Mouse (Mus musculus) hindbrain, embryonic 14.5 days (tissue): ENCODE measurements around the gene Pdzd2. TPM values are rescaled to one million over a fixed set of nuclear protein-coding genes. Genes with fewer than 3 reads are reported as not detected.
"Not testable (repeated sequence)": the region's sequence is repeated elsewhere in the genome, so short reads cannot be mapped to it uniquely, and the experiment has no call there.

Source experiments
- ATAC-seq: fragments of 200-750 bp; cut with Nextera tagmentation; 2 replicates; pipeline ENCODE4 v1.8.0; 2017; ENCODE audit warnings: moderate number of reproducible peaks, mild to moderate bottlenecking, moderate TSS enrichment, moderate library complexity; ENCODE audit not compliant: low FRiP score
- DNase-seq: peaks from one replicate; pipeline ENCODE4 v3.0.0-alpha.2; 2015; ENCODE audit warnings: low spot score
- H3K27ac ChIP-seq: fragments of 300-500 bp; sonication (generic); 2 replicates; pipeline ENCODE4 v1.5.1; 2014; ENCODE audit warnings: mild to moderate bottlenecking, moderate library complexity
- H3K27me3 ChIP-seq: fragments of 300-500 bp; sonication (generic); 2 replicates; pipeline ENCODE4 v1.6.1; 2014; ENCODE audit warnings: mild to moderate bottlenecking, low read length, mixed read lengths; ENCODE audit not compliant: control insufficient read depth, insufficient read depth
- H3K36me3 ChIP-seq: fragments of 300-500 bp; sonication (generic); replicated peaks from 2 replicates; pipeline ENCODE4 v1.6.1; 2014; ENCODE audit not compliant: control insufficient read depth, insufficient read depth
- H3K4me1 ChIP-seq: fragments of 300-500 bp; sonication (generic); replicated peaks from 2 replicates; pipeline ENCODE4 v1.6.1; 2014; ENCODE audit warnings: antibody characterized with exemption, low read length, mixed read lengths; ENCODE audit not compliant: control insufficient read depth, insufficient read depth
- H3K4me2 ChIP-seq: fragments of 300-500 bp; sonication (generic); replicated peaks from 2 replicates; pipeline ENCODE4 v1.6.1; 2014; ENCODE audit warnings: mild to moderate bottlenecking, moderate library complexity
- H3K4me3 ChIP-seq: fragments of 300-500 bp; sonication (generic); replicated peaks from 2 replicates; pipeline ENCODE4 v1.5.1; 2014; ENCODE audit warnings: mild to moderate bottlenecking, low read length
- H3K9ac ChIP-seq: fragments of 300-500 bp; sonication (generic); 2 replicates; pipeline ENCODE4 v1.6.1; 2014
- H3K9me3 ChIP-seq: fragments of 300-500 bp; sonication (generic); 2 replicates; pipeline ENCODE4 v1.6.1; 2016; ENCODE audit warnings: low read length; ENCODE audit not compliant: control insufficient read depth
- WGBS: fragments of 180-500 bp; shearing (Covaris S2); extraction: QIAGEN DNeasy Blood & Tissue Kit; methylation state at CpG from one replicate; pipeline ENCODE4 v1.1.7; 2014; 5-methylcytosine and 5-hydroxymethylcytosine counted together
- polyA plus RNA-seq: library from polyadenylated mRNA; unstranded; fragments of >200 nt; fragmentation: Nextera tagmentation; extraction: Ambion mirVana; gene quantifications from 2 replicates; pipeline ENCODE4 v1.2.1, GENCODE M21; 2014

The Pdzd2 gene
- polyA plus RNA-seq, 1 experiment from 2014 or later = 15.5 TPM

GRCm38 (mm10) chr15:12368357-12368756 lies 371.4 kb downstream of the Pdzd2 start:
- H3K9me3 ChIP-seq = no peaks in the 10 kb centered on the region
- H3K4me3 ChIP-seq = no peak overlapping the region
- H3K9ac ChIP-seq = no peak overlapping the region
- H3K27me3 ChIP-seq = no peaks in the 10 kb centered on the region
- no peak for DNase-seq
- H3K27ac ChIP-seq = 0 out of 2 replicates have a peak overlapping the region, but pooled peaks have one; percentile 14
- H3K4me2 ChIP-seq = no peak overlapping the region
- 51% methylated on average over 11 of the region's 11 CpGs for WGBS
- H3K4me1 ChIP-seq = peaks cover 25% of the 10 kb centered on the region
- ATAC-seq = no peak
- no peaks in the 10 kb centered on the region for H3K36me3 ChIP-seq

- Histone ChIP-seq H3K9ac (no peak overlapping the region), H3K9me3 (no peaks in the 10 kb centered on the region), H3K4me3 (no peak overlapping the region), H3K36me3 (no peaks in the 10 kb centered on the region), H3K27me3 (no peaks in the 10 kb centered on the region), H3K4me1 (peaks cover 25% of the 10 kb centered on the region), H3K4me2 (no peak overlapping the region), H3K27ac (peak overlapping the region; percentile 14; the same call in 1 of the 2 replicates)
- no peak for DNase-seq
- no peak for ATAC-seq
- WGBS = 51% methylated on average over 13 of the region's 13 CpGs
Observed at GRCm38 (mm10) chr15:12367306-12368080, 372.2 kb downstream of the Pdzd2 start.

- H3K9ac ChIP-seq, H3K27me3 ChIP-seq, H3K9me3 ChIP-seq, H3K4me2 ChIP-seq, H3K36me3 ChIP-seq, ATAC-seq, H3K4me3 ChIP-seq, DNase-seq: not testable (repeated sequence)
- Histone ChIP-seq H3K27ac (peak overlapping the region; percentile 85), H3K4me1 (peaks cover 25% of the 10 kb centered on the region)
- 87% methylated on average over 11 of the region's 11 CpGs for WGBS
Observed at GRCm38 (mm10) chr15:12366580-12367305, 373.0 kb downstream of the Pdzd2 start.

- Histone ChIP-seq H3K36me3 (0 out of 2 replicates have a peak, but pooled peaks cover 5% of the 10 kb centered on the region), H3K9me3 (no peaks in the 10 kb centered on the region), H3K27ac (peak overlapping the region; percentile 85), H3K27me3 (no peaks in the 10 kb centered on the region), H3K4me1 (peaks cover 25% of the 10 kb centered on the region), H3K4me3 (no peak overlapping the region), H3K4me2 (peak overlapping the region; percentile 27), H3K9ac (0 out of 2 replicates have a peak overlapping the region, but pooled peaks have one; percentile 21)
- ATAC-seq (peak; percentile 93), DNase-seq (peak; percentile 90)
- WGBS = 14% methylated on average over 3 of the region's 3 CpGs
Observed at GRCm38 (mm10) chr15:12366072-12366469, 373.7 kb downstream of the Pdzd2 start.

GRCm38 (mm10) chr15:12365416-12366071 lies 374.2 kb downstream of the Pdzd2 start:
- 0 out of 2 replicates have a peak overlapping the region, but pooled peaks have one; percentile 21 for H3K9ac ChIP-seq
- whole genome bisulfite sequencing = 61% methylated on average over 15 of the region's 15 CpGs
- H3K27ac ChIP-seq = peak overlapping the region; percentile 85
- peak overlapping the region; percentile 27 for H3K4me2 ChIP-seq
- H3K27me3 ChIP-seq = no peaks in the 10 kb centered on the region
- 0 out of 2 replicates have a peak, but pooled peaks cover 5% of the 10 kb centered on the region for H3K36me3 ChIP-seq
- ATAC-seq (peak; percentile 4; the same call in 1 of the 2 replicates), DNase-seq (no peak)
- H3K9me3 ChIP-seq = no peaks in the 10 kb centered on the region
- peaks cover 25% of the 10 kb centered on the region for H3K4me1 ChIP-seq
- no peak overlapping the region for H3K4me3 ChIP-seq

GRCm38 (mm10) chr15:12364096-12364495 lies 375.6 kb downstream of the Pdzd2 start:
- WGBS = 88% methylated on average over 4 of the region's 4 CpGs
- 0 out of 2 replicates have a peak, but pooled peaks cover 5% of the 10 kb centered on the region for H3K36me3 ChIP-seq
- no peak overlapping the region for H3K27ac ChIP-seq
- peaks cover 25% of the 10 kb centered on the region for H3K4me1 ChIP-seq
- H3K27me3 ChIP-seq = no peaks in the 10 kb centered on the region
- no peak overlapping the region for H3K4me2 ChIP-seq
- H3K4me3 ChIP-seq = no peak overlapping the region
- H3K9ac ChIP-seq = no peak overlapping the region
- DNase-seq (no peak), ATAC-seq (no peak)
- no peaks in the 10 kb centered on the region for H3K9me3 ChIP-seq

- H3K4me3 ChIP-seq = no peak overlapping the region
- H3K36me3 ChIP-seq = 0 out of 2 replicates have a peak, but pooled peaks cover 5% of the 10 kb centered on the region
- ATAC-seq = no peak
- 87% methylated on average over 6 of the region's 6 CpGs for WGBS
- no peak for DNase-seq
- H3K27ac ChIP-seq = no peak overlapping the region
- H3K9me3 ChIP-seq = no peaks in the 10 kb centered on the region
- H3K4me1 ChIP-seq = peaks cover 18% of the 10 kb centered on the region
- H3K4me2 ChIP-seq = no peak overlapping the region
- no peaks in the 10 kb centered on the region for H3K27me3 ChIP-seq
- H3K9ac ChIP-seq = no peak overlapping the region
Observed at GRCm38 (mm10) chr15:12362701-12363040, 377.1 kb downstream of the Pdzd2 start.

- no peak overlapping the region for H3K4me2 ChIP-seq
- 86% methylated on average over 14 of the region's 14 CpGs for WGBS
- no peak overlapping the region for H3K9ac ChIP-seq
- ATAC-seq (no peak), DNase-seq (no peak)
- 0 out of 2 replicates have a peak, but pooled peaks cover 5% of the 10 kb centered on the region for H3K36me3 ChIP-seq
- peaks cover 15% of the 10 kb centered on the region for H3K4me1 ChIP-seq
- no peaks in the 10 kb centered on the region for H3K9me3 ChIP-seq
- no peak overlapping the region for H3K4me3 ChIP-seq
- H3K27me3 ChIP-seq = no peaks in the 10 kb centered on the region
- H3K27ac ChIP-seq = no peak overlapping the region
Observed at GRCm38 (mm10) chr15:12362001-12362700, 377.6 kb downstream of the Pdzd2 start.
